Mouse (Mus musculus) spleen, postnatal 36 days (tissue): Measurements from ENCODE around the gene Gm13101.
"Not testable (repeated sequence)": the region's sequence is repeated elsewhere in the genome, so short reads cannot be mapped to it uniquely, and the experiment has no call there.

Experiments used
- DNase-seq, 2 experiments: peaks; one replicate each; pipeline ENCODE4 v3.0.0; 2022; ENCODE audit warnings: low spot score in 2 of 2, mixed read lengths in 1 of 2

Gene Gm13101

DNA sequence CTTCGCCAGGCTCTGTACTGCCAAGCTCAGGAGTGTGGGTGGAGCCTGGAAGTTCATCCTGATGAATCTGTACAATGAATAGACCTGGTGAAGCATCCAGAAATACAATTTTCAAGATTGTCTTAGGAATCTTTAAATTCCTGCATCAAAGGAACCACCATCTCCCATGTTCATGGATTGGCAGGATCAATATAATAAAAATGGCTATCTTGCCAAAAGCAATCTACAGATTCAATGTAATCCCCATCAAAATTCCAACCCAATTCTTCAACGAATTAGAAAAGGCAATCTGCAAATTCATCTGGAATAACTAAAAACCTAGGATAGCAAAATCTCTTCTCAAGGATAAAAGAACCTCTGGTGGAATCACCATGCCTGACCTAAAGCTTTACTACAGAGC, at the start of gene Gm13101:
TSS of gene Gm13101 (minus strand) at position 101 of the 400 bp plus-strand sequence.
- DNase-seq: not testable (repeated sequence)

DNA sequence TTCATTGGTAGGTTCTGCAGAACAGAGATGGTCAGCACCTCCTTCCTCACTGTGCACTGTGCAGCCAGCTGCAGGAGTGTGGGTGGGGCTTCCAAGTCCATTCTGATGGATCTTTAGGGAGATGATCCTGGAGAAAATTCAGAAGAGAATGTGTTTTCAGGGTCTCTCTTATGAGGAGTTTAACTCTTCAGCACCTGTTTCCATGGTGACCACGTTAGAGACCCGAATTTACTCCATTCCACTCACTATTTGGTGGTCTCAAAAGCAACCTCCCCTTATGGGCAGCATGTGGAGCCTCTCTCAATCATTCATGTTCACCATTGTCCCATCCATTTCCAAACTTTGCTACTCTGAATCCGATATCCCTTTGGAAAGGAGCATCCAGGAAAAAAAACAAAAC, 27.5 kb upstream of the Gm13101 start, which contains the start of gene Pramef17:
TSS of gene Pramef17 (minus strand) at position 101 of the 400 bp plus-strand sequence.
- DNase-seq: not testable (repeated sequence)

DNA sequence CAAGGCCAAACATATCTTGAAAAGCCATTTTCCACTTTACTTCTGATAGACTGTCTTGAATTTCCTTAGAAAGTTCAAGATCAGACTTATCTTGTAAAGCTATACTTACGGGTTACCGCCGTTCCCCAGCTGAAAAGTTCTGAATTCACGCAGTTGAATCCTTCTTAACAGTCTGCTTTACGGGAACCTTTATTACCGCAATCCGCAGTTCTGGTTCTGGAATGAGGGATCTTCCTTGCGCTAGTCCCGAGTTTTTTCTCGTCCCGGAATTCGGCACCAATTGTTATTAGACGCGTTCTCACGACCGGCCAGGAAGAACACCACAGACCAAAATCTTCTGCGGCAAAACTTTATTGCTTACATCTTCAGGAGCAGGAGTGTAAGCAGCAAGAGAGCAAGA, 21.4 kb upstream of the Gm13101 start:
- peak; percentile 64 to 70 for DNase-seq

DNA sequence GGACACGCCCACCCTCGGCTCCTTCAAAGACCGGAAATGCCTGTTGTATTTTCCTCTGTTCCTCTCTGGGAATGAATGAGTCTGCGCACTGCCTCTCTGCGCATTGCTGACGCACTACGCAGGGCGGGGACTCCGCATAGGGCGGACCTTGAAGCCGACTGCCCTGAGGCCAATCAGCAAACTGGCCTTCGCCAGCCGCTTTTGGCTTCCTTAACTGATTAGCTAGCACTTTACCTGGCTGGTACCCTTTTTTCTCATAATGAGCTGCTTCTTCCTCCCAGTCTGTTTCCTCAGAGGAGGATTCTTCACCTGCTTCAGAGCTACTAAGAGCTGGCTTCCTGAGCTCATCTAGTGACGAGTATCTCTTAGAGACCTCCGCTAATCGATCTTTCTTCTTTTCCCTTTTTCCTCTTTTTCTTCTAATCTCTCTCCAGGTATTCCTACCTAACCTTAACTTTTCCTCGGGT, 20.8 kb upstream of the Gm13101 start:
- peak; percentile 53 to 54 for DNase-seq

DNA sequence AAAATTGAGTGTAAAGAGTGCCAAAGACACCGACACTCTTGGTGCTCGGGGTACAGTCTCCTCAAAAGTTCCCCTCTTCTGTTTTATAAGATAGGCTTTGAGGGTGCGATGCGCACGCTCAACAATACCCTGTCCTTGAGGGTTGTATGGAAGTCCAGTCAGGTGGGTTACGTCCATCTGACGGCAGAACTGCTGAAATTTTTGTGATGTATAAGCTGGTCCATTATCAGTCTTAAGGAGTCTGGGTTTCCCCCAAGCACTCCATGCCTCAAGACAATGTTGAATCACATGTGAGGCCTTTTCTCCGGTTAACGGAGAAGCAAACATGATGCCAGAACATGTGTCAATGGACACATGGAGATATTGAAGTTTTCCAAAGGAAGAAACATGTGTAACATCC, 19.0 kb upstream of the Gm13101 start:
- peak; percentile 15 to 33 for DNase-seq

DNA sequence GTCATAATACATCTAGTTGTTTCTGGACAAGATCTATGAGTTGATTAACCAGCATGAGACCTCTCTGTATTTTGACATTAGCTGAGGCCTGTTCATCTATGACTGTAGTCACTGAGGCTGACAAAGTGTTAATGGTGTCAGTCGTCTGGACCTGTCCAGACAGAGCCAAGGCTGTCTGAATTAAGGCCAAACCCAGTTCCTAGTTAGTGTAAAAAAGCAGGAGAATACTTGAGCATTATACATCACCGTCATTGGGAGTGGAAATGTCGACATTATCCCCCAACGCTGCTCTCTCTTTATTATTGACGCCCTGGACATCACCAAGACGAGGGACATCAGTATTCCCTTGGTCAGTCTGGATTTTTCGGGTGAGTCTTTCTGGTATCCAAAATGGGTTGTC, 18.4 kb upstream of the Gm13101 start:
- peak; percentile 3 to 4 for DNase-seq

DNA sequence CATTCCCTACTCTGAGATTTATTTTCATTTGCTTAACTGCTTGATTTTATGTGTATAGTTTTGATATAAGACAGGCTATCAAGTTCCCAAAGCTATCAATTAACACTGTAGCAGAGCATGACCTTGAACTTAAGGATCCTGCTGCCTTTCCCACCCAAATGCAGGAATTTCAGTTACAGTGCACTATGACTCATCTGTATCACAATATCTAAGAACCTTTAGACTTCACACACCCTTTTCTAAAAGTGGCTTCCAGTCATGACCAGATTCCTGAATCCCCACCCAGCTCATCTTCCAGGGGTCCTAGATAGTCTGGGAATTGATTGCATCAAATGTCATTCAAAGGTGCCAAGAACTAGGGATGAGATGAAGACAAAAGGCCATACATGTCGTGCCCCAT, 16.7 kb upstream of the Gm13101 start:
- DNase-seq: not testable (repeated sequence)

DNA sequence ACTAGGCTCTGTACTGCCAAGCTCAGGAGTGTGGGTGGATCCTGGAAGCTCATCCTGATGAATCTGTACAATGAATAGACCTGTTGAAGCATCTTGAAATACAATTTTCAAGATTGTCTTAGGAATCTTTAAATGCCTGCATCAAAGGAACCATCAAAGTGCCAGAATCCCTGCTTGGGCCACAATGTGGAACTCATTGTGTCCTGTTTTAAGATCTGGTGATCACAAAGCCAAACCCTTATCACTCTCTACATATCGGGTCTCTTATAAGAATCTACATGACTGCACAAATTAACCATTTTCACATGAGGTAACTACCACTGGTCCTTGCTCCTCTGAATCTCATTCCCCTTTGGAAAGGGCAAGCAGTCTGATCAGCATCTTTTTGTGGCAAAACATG, 15.8 kb downstream of the Gm13101 start, which contains the start of gene Pramef25:
TSS of gene Pramef25 (minus strand) at position 101 of the 400 bp plus-strand sequence.
- DNase-seq: not testable (repeated sequence)
